Mouse (Mus musculus): ENCODE results near the gene Rab11a. TPM values are rescaled to one million over a fixed set of nuclear protein-coding genes. Genes with fewer than 3 reads are reported as not detected.

The Rab11a gene
- polyA plus RNA-seq, 1 experiment from 2014 or later = 318 TPM

GRCm38 (mm10) chr9:64668001-64668400 lies 69.6 kb downstream of the Rab11a start:
- H3K36me3 ChIP-seq = no peaks in the 10 kb centered on the region
- no peaks in the 10 kb centered on the region for H3K4me1 ChIP-seq
- no peak overlapping the region for H3K4me3 ChIP-seq
- WGBS = 81% methylated on average over 2 of the region's 2 CpGs
- no peaks in the 10 kb centered on the region for H3K9me3 ChIP-seq
- no peak overlapping the region for H3K27ac ChIP-seq
- peaks cover 19% of the 10 kb centered on the region; the same call in 1 of the 2 replicates for H3K27me3 ChIP-seq (ENCODE audit: insufficient read depth, poor library complexity, severe bottlenecking)
- no peak for DNase-seq (ENCODE audit: low spot score)

GRCm38 (mm10) chr9:64667513-64667912 lies 70.0 kb downstream of the Rab11a start:
- no peak for DNase-seq (ENCODE audit: low spot score)
- no peak overlapping the region for H3K27ac ChIP-seq
- H3K4me3 ChIP-seq = no peak overlapping the region
- WGBS = 14% methylated on average over 5 of the region's 5 CpGs
- no peaks in the 10 kb centered on the region for H3K9me3 ChIP-seq
- peaks cover 19% of the 10 kb centered on the region; the same call in 1 of the 2 replicates for H3K27me3 ChIP-seq (ENCODE audit: insufficient read depth, poor library complexity, severe bottlenecking)
- no peaks in the 10 kb centered on the region for H3K36me3 ChIP-seq
- H3K4me1 ChIP-seq = no peaks in the 10 kb centered on the region

GRCm38 (mm10) chr9:64666549-64666948 lies 71.0 kb downstream of the Rab11a start:
- Histone ChIP-seq H3K27ac (no peak overlapping the region), H3K4me3 (no peak overlapping the region), H3K9me3 (no peaks in the 10 kb centered on the region), H3K27me3 (ENCODE audit: insufficient read depth, poor library complexity, severe bottlenecking) (peaks cover 19% of the 10 kb centered on the region; the same call in 1 of the 2 replicates), H3K36me3 (no peaks in the 10 kb centered on the region), H3K4me1 (no peaks in the 10 kb centered on the region)
- no peak for DNase-seq (ENCODE audit: low spot score)
- 31% methylated on average over 4 of the region's 4 CpGs for WGBS

Small RNA genes within 50 kb of the gene (microRNA-seq; reads per million reads assigned to microRNA genes)
- gene Gm47308 = not detected

Other genes with a start within 250 kb of the Rab11a start
- gene Dennd4a, start 73.6 kb upstream of the Rab11a start, polyA plus RNA-seq (2016; fragmentation: Nextera tagmentation; extraction: Ambion mirVana) = 7.3 and 7.8 TPM in 2 replicates
- 0.08 and 0.09 TPM in 2 replicates for gene Slc24a1, start 213.8 kb upstream of the Rab11a start, polyA plus RNA-seq (2016; fragmentation: Nextera tagmentation; extraction: Ambion mirVana)
- 55.4 and 58.3 TPM in 2 replicates for gene Ints14, start 223.1 kb upstream of the Rab11a start, polyA plus RNA-seq (2016; fragmentation: Nextera tagmentation; extraction: Ambion mirVana)